Mouse (Mus musculus): ENCODE measurements around the gene Akap9.
"Not testable (repeated sequence)": the region's sequence is repeated elsewhere in the genome, so short reads cannot be mapped to it uniquely, and the experiment has no call there.

Gene Akap9

DNA sequence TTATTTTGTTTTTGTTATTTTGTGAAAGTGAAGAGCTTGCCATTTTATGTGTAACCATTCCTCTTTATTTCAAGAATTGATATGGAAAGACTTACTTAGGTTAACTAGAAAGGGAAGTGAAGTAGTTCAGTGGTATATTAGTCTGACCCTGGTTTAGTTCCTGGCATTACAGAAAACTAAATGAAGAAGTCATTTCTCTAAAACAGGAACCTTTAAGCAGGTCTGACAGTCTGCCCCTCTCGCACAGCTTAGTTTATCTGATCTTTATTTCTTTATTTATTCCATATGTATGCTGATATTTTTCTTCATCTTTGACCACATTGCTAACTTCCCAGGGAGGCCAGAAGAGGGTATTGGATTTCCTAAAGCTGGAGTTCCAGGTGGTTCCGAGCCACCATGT is 113.1 kb downstream of the Akap9 start:
- no peak for DNase-seq

DNA sequence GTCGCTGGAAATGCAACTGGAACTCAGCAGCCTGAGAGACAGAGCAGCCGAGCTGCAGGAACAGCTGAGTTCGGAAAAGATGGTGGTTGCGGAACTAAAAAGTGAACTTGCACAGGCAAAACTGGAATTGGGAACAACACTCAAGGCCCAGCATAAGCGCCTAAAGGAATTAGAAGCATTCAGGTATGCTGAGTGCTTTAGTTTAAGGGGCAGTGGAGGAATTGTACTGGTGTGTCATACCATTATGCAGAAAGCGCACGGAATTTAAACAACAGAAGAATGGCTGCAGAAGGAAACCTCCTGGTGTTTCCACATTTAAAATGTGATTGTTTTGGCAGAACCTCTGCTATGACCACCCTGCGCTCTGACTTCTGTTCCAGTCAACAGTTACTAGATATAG is 132.5 kb downstream of the Akap9 start:
- DNase-seq, result no peak

DNA sequence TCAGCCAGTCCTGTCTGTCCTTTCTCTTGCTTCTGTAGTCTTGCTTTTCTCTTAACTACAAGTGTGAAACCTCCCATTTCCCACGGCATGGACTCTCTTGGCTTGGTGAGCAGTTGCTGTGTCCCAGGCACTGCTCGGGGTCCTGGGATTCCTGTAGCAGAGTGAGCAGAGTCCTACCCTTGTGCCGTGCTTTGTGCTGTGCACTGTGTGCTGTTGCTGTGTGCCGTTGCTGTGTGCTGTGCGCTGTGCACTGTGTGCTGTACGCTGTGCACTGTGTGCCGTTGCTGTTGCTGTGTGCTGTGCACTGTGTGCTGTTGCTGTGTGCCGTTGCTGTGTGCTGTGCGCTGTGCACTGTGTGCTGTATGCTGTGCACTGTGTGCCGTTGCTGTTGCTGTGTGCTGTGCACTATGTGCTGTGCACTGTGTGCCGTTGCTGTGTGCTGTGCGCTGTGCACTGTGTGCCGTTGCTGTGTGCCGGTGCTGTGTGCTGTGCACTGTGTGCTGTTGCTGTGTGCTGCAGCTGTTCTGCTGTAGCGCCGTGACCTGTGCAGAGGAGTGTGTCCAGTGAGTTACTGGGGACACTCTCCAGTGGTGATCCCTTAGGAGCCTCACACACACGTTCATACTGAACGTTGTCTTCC is 138.7 kb downstream of the Akap9 start:
- no peak for DNase-seq

DNA sequence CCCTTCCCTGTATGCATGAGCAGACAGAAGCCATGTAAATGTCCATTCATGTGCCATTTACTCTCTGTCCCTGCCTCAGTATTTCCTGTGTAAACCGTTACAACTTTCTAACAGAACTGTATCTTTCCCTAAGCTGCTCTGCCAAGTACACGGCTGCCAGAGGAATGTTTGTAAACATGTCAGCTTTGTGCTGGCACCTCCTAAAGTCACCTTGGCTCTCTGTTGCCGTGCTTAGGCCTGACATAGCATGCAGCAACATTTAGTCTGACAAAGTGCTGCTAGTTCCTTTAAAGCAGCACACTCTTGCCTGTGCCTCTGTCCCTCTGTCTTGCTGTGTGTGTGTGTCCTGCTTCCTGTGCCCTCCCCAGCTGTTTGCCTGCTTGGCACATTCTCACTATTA is 139.3 kb downstream of the Akap9 start:
- no peak for DNase-seq

DNA sequence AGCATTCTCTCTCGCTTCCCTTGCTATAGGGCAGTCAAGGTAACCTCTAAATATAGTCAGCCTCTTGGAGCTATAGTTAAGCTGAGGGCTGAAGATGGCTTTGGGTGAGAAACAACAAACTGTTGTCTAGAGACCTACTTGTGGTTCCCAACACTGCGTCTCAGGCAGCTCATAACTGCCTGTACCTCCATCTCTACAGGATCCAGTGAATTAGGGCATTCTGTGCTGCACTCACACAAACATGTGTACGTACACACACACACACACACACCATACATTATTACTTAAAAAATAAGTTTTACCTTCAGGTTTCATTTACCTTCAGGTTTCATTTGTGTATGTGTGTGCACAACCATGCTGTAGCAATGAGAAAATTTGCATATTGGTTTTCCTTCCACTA is 151.2 kb downstream of the Akap9 start:
- no peak for DNase-seq

DNA sequence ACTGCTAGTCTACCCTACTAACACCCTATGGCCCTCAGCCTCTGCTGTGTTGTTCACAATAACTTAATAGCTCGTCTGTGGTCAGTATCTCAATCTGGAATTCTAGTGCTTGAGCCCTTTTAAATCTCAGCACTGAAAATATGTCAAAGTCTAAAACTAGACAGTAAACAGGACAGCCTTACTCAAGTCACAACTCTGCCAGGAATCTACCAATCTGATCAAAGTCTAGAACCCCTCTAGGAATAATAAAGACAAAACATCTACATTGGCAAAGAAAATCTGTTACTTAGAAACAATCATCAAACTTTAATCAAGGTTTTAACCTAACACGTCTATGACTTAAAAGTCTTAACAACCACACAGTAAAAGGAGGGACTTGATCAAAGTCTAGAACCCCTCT is 153.0 kb downstream of the Akap9 start:
- no peak for DNase-seq

DNA sequence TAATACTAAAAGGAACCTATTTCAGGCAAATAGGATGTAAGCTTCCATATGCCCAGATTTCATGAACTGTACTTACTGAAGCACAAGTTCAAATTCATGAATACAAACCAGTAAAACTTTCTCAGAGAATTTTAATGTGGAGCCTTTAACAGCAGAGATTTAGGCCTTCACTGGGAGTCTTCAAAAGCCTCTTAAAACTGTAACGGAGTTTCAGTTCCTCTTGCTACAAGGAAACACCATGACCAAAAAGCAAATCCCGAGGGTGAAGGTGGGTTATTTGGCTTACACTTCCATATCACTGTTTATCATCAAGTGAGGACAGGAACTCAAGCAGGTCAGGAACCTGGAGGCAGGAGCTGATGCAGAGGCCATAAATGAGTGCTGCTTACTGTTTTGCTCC is 153.7 kb downstream of the Akap9 start:
- DNase-seq, result no peak

DNA sequence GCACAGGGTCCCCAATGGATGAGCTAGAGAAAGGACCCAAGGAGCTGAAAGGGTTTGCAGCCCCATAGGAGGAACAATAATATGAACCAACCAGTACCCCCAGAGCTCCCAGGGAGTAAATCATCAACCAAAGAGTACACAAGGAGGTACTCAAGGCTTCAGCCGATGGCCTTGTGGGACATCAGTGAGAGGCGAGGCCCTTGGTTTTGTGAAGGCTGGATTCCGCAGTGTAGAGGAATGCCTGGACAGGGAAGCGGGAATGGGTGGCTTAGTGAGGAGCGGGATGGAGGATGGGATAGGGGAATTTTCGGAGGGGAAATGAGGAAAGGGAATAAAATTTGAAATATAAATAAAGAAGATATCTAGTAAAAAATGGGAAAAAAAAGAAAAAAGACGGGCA is 157.1 kb downstream of the Akap9 start:
- no peak for DNase-seq

DNA sequence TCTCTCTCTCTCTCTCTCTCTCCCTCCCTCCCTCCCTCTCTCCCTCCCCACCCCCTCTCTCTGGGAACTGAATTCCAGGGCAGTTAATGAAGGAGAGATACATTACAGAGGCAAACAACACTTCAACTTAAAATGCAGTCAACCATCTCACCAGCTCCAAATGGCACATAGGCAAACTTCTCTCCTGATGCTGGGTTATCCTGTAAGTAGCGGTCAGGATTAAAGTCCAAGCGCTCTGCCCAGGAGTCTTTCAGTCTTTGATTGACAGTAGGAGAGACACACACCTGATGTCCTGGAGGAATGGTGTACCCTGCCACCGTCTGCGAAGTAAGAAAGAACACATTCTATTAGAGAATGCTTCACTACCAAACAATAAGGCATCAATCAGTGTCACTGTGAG is 158.5 kb downstream of the Akap9 start:
- DNase-seq, result peak; percentile 48 to 80

DNA sequence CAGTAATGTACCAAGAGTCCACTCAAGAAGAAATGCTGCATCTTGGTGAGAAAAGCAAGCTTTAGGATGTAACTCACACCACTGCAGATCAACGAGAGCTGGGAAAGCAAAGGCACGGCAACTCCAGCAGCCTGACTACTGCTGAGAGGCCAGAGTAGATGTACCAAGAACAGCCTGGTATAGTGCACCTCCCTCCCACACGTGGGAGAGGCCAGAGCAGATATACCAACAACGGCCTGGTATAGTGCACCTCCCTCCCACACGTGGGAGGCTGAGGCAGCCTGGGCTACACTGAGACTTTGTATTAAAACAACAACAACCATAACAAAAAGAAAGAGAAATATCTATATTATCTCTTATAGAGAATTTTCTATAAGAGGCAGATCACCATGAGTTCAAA is 160.3 kb downstream of the Akap9 start:
- no peak for DNase-seq

DNA sequence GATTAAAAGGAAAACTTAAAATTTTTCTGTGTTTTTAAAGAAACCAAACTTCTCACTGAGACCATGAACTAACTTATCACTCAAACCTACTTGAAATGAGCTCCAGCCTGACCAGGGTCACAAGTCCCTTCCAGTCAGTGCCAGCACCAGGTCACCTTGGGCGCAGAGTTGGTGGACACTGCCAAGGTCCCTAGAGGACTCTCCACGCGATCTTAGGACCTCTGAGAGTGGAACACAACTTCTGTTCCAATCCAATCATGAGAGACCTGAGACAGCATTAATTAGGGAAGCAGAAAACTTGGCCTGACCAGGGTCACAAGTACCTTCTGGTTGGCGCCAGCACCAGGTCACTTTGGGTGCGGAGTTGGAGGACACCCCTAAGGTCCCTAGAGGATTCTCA is 166.6 kb downstream of the Akap9 start:
- peak; percentile 12 to 65 for DNase-seq

DNA sequence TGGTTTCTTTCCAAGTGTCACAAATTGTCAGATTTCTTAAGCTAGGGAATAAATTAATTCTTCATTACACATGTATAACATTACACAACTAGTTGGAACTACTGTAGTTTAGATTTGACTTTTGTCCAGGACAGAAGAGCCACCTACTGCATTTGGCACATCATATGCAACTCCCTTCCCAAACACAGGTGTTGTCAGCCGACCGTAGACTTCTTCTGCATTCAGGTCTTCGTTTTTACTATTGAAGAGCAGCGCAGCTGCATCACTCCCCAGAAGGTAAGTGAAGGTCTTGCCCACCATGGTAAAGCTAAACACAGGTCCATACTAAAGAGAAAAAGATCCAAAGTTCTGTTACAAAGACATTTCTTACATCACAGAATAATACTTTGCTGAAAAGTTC is 173.2 kb downstream of the Akap9 start:
- DNase-seq, result no peak

DNA sequence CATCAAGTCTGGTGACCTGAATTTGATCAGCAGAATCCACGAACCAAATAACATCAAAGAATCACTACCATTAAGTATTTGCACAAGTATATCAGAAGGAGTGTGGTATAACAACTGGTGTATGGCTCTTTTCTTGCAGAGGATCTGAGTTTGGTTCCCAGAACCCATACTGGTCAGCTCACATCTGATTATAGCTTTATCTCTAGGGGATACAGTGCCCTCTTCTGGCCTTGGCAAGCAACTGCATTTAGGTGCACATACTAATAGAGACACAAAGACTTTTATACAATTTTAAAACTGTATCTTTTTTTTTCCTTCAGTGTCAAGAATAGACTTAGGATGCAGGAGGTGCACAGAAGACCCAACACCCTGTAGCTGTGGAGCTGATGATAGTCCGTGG is 173.9 kb downstream of the Akap9 start:
- no peak for DNase-seq

DNA sequence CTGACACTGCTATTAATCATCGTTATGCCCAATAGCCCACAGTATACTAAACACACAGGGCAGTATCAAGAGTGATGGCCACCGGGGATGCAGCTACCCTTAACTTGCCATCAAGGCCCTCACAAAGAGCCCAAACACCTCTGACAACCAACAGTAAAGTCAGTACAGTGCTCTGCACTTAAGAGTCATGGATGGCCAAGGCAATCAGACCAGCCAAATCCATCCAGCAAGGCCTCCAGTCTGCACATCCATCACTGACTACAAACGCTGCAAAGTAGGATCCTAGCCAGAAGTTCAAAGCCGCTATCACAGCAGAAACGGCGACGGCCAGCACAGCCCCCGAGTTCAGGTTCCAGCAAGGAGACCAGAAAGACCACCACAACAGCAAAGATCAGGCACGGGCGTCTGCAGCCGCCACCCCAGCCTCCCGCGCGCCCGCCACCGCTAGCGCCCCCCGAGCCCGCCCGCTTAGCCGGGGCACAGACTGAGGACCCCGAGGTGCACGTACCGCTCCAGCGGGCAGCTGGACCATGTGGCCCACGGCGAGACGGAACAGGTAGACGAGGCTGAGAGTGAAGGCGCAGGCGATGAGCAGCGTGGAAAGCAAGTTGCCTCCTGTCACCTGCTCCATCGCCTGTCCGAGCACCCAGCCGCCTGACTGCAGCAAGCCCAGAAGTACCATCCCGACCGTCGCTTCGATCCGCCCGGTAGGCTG is 175.9 kb downstream of the Akap9 start:
- no peak for DNase-seq

DNA sequence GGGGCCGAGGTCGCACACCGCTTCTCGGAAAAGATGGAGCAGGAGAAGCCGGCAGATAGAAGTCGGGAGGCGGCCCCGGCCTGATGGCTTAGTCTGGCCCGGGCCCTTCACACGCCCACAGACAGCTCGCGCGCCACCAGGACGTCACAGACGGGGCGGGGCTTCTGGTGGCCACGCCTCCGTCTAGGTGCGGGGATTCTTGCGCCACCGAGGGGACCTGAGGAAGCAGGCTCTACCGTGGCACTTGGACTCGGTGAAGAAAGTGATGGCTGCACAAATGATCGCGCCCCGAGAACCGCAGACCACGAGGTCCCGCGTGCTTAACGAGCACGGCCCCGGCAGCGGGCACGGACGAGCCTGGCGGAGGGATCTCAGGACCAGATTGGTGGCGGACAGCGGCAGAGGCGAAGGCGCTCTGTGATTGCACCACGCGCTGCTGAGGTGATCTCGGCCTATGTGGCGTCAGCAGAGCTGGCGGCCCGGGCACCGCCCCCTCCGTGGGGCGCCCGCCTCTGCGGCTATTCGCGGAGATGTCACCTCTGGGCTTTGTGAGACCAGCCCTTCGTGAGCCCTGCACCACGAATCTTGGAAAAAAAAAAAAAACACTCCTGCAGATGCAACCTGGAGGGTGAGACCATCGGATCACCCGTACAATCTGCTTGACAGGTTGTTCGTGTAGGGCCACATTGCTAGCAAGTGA is 176.6 kb downstream of the Akap9 start, which contains the start of gene Cyp51:
TSS of gene Cyp51 (minus strand) at position 406 of the 700 bp plus-strand sequence.
- DNase-seq, result peak; percentile 88 to 96

DNA sequence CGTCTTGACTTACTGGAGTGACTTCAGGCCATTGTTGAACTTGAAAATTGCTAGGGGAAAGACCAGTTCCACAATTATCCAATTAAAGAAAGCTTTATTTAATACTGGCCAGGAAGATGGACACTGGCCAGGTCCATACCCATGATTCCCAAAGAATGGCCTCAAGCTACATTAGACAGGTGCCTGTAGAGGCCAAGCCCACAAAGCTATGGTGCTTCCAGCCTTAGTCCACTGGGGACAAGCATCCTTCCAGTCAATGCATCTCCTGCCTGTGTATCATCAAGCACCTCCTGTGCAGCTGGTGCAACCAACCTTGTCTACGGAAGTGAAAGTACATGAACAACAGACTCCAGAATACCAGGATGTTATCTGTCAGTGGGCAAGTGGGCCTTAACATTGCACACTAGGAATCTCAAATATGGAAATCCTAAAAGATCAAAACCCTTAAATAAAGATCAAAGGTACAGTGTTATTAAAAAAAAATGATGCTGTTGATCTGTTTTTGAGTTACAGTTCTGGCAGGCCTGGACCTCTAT is 177.9 kb downstream of the Akap9 start:
- no peak for DNase-seq

DNA sequence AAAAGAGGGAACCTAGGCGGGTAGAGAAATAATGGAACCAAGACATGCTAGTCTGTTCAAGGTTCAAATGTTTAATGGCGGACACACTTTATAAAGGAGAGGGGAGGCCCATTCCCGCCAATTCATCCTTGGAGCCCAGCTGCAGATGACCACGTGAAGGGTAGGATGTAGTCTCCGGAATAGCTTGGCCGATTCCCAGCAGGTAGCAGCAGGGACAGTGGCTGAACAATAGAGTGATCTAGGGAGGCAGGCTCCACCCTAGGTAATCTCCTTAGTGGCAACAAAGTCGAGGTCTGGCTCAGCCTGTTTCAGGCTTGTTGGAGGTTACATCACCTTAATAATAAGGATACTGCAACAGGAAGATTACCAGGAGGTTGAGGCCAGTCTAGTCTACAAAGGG is 179.2 kb downstream of the Akap9 start:
- not testable (repeated sequence) for DNase-seq

DNA sequence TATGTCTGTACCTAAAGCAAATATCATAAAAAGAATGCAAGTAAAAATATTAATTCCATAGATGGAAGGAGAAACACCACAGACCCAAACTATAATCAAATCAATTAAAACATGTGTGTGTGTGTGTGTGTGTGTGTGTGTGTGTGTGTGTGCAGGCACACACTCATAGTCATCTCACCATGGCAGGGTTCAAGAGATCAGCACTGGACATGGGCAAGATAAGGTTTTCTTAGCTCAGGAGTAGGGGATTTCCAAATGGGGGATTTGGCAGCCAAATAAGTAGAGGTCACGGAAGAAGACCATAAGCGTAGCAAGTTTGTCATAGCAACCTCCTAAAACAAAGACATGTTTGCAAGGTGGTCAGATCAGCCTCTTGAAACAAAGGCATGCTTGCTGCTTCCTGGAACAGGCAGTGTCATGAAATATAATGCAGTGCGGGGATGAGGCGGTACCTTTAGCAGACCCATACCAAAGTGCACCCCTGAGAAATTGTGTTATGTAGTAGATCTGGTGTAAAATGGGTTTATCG is 184.8 kb downstream of the Akap9 start:
- DNase-seq, result no peak
